Mouse (Mus musculus) fibroblast of lung, adult 2 months (primary cell): ENCODE measurements around the gene Abcb1a.
"Not testable (repeated sequence)": the region's sequence is repeated elsewhere in the genome, so short reads cannot be mapped to it uniquely, and the experiment has no call there.

Experiments used
- DNase-seq: peaks from one replicate; pipeline ENCODE4 v3.0.0-alpha.2; 2011; ENCODE audit warnings: low read depth

Gene Abcb1a

GRCm38 (mm10) chr5:8727760-8728159 is 67.9 kb downstream of the Abcb1a start:
- DNase-seq, result no peak

GRCm38 (mm10) chr5:8732639-8733038 is 72.8 kb downstream of the Abcb1a start:
- DNase-seq, result no peak

GRCm38 (mm10) chr5:8733307-8733706 is 73.4 kb downstream of the Abcb1a start:
- DNase-seq, result not testable (repeated sequence)

- DNase-seq, result no peak
Observed at GRCm38 (mm10) chr5:8736389-8736788, 76.5 kb downstream of the Abcb1a start.

- no peak for DNase-seq
Observed at GRCm38 (mm10) chr5:8737062-8737461, 77.2 kb downstream of the Abcb1a start.

- DNase-seq, result not testable (repeated sequence)
Observed at GRCm38 (mm10) chr5:8747244-8747643, 87.4 kb downstream of the Abcb1a start.

GRCm38 (mm10) chr5:8772866-8773265 is 113.0 kb downstream of the Abcb1a start:
- DNase-seq, result no peak

- DNase-seq, result no peak
Observed at GRCm38 (mm10) chr5:8778311-8778710, 118.4 kb downstream of the Abcb1a start.

- no peak for DNase-seq
Observed at GRCm38 (mm10) chr5:8778751-8779150, 118.9 kb downstream of the Abcb1a start.

- DNase-seq, result no peak
Observed at GRCm38 (mm10) chr5:8792281-8792680, 132.4 kb downstream of the Abcb1a start.
